Mouse (Mus musculus): Measurements from ENCODE around the gene Prcp. TPM values are rescaled to one million over a fixed set of nuclear protein-coding genes. Genes with fewer than 3 reads are reported as not detected.
A peak's percentile ranks its signal among the peaks of the same experiment; 100 is the strongest.
"Not testable (repeated sequence)": the region's sequence is repeated elsewhere in the genome, so short reads cannot be mapped to it uniquely, and the experiment has no call there.

Prcp gene
- polyA plus RNA-seq, 2 experiments, result 26.3 to 26.6 TPM

- no peak for DNase-seq (ENCODE audit: low spot score)
- Histone ChIP-seq H3K9ac (ENCODE audit: low read depth, low read length, severe bottlenecking) (no peak overlapping the region), H3K4me3 (replicated peaks; ENCODE audit: low read length) (no peak overlapping the region), H3K27me3 (ENCODE audit: control insufficient read depth, insufficient read depth, low read length) (no peaks in the 10 kb centered on the region), H3K9me3 (ENCODE audit: control insufficient read depth, low read length) (no peaks in the 10 kb centered on the region), H3K4me2 (replicated peaks; ENCODE audit: low read depth, low read length, severe bottlenecking) (no peak overlapping the region), H3K36me3 (ENCODE audit: control insufficient read depth, insufficient read depth, low read length) (no peaks in the 10 kb centered on the region), H3K27ac (replicated peaks; ENCODE audit: low read depth, low read length) (no peak overlapping the region), H3K4me1 (ENCODE audit: control insufficient read depth, insufficient read depth, low read length) (no peaks in the 10 kb centered on the region)
- no peak for TF ChIP-seq POLR2A (IDR thresholded peaks at IDR 0.05; ENCODE audit: borderline replicate concordance, extremely low read depth, insufficient read depth, insufficient read length)
- no peak for ATAC-seq (ENCODE audit: low FRiP score, low read depth)
- 47% methylated on average over 1 of the region's 1 CpGs for WGBS
Measured at GRCm38 (mm10) chr7:92961876-92962275, 87.6 kb downstream of the Prcp start.

GRCm38 (mm10) chr7:92964754-92965501, 90.7 kb downstream of the Prcp start:
- WGBS, result 75% methylated on average over 3 of the region's 3 CpGs
- peak; percentile 60; the same call in 1 of the 2 replicates for ATAC-seq (ENCODE audit: low FRiP score, low read depth)
- peak; percentile 84 for DNase-seq (ENCODE audit: low spot score)
- TF ChIP-seq POLR2A (IDR thresholded peaks at IDR 0.05; ENCODE audit: borderline replicate concordance, extremely low read depth, insufficient read depth, insufficient read length), result no peak
- Histone ChIP-seq H3K27ac (replicated peaks; ENCODE audit: low read depth, low read length) (no peak overlapping the region), H3K9ac (ENCODE audit: low read depth, low read length, severe bottlenecking) (no peak overlapping the region), H3K9me3 (ENCODE audit: control insufficient read depth, low read length) (no peaks in the 10 kb centered on the region), H3K4me3 (replicated peaks; ENCODE audit: low read length) (no peak overlapping the region), H3K4me2 (replicated peaks; ENCODE audit: low read depth, low read length, severe bottlenecking) (no peak overlapping the region), H3K36me3 (ENCODE audit: control insufficient read depth, insufficient read depth, low read length) (no peaks in the 10 kb centered on the region), H3K27me3 (ENCODE audit: control insufficient read depth, insufficient read depth, low read length) (no peaks in the 10 kb centered on the region), H3K4me1 (ENCODE audit: control insufficient read depth, insufficient read depth, low read length) (no peaks in the 10 kb centered on the region)

DNA sequence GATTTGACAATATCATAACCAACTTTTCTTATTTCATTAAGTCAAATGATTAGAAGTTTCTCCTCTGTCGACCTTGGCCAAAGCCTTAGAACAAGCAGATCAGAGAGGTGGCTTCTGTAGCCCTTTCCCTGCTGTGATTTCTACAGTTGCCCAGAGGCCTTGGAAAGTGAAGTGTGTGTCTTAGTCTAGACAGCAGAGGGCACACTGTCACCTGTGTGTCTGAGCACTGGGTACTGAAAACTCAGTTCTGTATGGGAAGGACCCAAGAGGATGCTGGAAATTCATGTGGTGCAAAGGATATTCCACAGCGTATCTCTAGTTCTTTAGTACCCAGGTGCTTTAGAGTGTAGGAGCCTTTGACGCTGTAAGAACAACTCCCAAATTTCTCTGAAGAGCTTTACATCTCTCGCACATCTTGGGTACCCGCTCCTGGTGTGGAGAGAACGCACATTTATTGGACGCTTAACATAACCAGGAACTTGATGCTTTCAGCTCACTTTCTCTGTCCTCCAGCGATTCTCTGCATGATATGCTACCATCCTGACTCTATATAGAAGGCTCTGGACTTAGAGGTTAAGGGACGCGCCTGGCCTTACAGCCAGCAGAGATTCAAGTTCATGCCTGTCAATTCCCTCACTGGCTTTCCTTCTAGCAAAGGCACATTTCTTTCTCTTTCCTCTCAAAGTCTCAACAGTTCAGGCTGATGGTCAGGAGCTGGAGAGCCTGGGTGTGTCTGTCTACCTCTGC, 93.3 kb downstream of the Prcp start:
- ATAC-seq (ENCODE audit: low FRiP score, low read depth) (no peak), DNase-seq (ENCODE audit: low spot score) (peak; percentile 12)
- H3K9ac ChIP-seq (ENCODE audit: low read depth, low read length, severe bottlenecking), result no peak overlapping the region

DNA sequence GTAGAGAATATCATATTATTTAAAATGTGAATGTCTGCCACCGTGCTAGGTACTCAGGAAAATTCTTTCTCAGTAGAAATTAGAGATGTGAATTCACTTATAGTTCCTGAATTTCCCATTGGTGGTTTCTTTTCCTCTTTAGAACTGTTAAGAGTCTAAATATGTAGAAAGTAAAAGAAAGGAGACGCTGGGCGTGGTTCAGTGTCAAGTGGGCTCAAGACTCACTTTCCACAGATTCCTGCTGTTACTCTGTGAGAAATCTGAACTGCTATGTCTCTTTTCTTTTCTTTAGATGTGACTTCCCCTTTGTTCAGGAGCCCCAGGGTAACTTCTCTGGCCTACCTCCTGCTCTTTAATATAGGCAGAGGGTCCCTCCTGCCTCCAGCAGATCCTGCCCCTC, 103.2 kb downstream of the Prcp start:
- 90% methylated on average over 3 of the region's 3 CpGs for WGBS
- Histone ChIP-seq H3K9me3 (ENCODE audit: control insufficient read depth, low read length) (no peaks in the 10 kb centered on the region), H3K36me3 (ENCODE audit: control insufficient read depth, insufficient read depth, low read length) (no peaks in the 10 kb centered on the region), H3K4me1 (ENCODE audit: control insufficient read depth, insufficient read depth, low read length) (no peaks in the 10 kb centered on the region), H3K9ac (ENCODE audit: low read depth, low read length, severe bottlenecking) (no peak overlapping the region), H3K27ac (replicated peaks; ENCODE audit: low read depth, low read length) (no peak overlapping the region), H3K4me2 (replicated peaks; ENCODE audit: low read depth, low read length, severe bottlenecking) (no peak overlapping the region), H3K4me3 (replicated peaks; ENCODE audit: low read length) (no peak overlapping the region), H3K27me3 (ENCODE audit: control insufficient read depth, insufficient read depth, low read length) (no peaks in the 10 kb centered on the region)
- DNase-seq (ENCODE audit: low spot score) (no peak), ATAC-seq (ENCODE audit: low FRiP score, low read depth) (no peak)
- TF ChIP-seq POLR2A (IDR thresholded peaks at IDR 0.05; ENCODE audit: borderline replicate concordance, extremely low read depth, insufficient read depth, insufficient read length), result no peak

More for the DNA sequence above, 93.3 kb downstream of the Prcp start:
- Histone ChIP-seq H3K36me3 (ENCODE audit: control insufficient read depth, insufficient read depth, low read length) (no peaks in the 10 kb centered on the region), H3K4me3 (replicated peaks; ENCODE audit: low read length) (no peak overlapping the region), H3K4me1 (ENCODE audit: control insufficient read depth, insufficient read depth, low read length) (no peaks in the 10 kb centered on the region), H3K4me2 (replicated peaks; ENCODE audit: low read depth, low read length, severe bottlenecking) (no peak overlapping the region), H3K27ac (replicated peaks; ENCODE audit: low read depth, low read length) (no peak overlapping the region), H3K27me3 (ENCODE audit: control insufficient read depth, insufficient read depth, low read length) (no peaks in the 10 kb centered on the region), H3K9me3 (ENCODE audit: control insufficient read depth, low read length) (no peaks in the 10 kb centered on the region)
- no peak for TF ChIP-seq POLR2A (IDR thresholded peaks at IDR 0.05; ENCODE audit: borderline replicate concordance, extremely low read depth, insufficient read depth, insufficient read length)
- 69% methylated on average over 10 of the region's 10 CpGs for WGBS

DNA sequence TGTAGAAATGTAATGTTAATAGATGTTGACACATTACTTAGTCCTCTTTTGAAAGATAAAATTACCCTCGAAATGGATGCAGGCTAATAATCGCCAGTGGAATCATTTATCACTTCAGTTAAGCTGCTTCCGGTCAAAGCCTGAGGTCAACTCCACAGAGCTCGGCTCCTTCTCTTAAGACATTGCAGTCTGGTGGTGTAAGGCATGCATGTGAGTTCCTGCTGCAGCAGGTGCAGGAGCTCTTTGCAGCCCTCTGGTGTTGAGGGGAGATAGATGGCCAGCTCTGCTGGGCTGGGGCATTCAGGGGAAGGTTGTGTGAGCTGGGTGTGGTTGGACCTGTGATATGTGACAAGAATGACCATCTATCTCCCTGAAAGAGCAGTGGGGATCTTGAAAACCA, 104.0 kb downstream of the Prcp start:
- no peak overlapping the region for H3K9ac ChIP-seq (ENCODE audit: low read depth, low read length, severe bottlenecking)
- TF ChIP-seq POLR2A (IDR thresholded peaks at IDR 0.05; ENCODE audit: borderline replicate concordance, extremely low read depth, insufficient read depth, insufficient read length), result no peak
- H3K4me1 ChIP-seq (ENCODE audit: control insufficient read depth, insufficient read depth, low read length), result no peaks in the 10 kb centered on the region
- WGBS, result 73% methylated on average over 4 of the region's 4 CpGs
- H3K4me2 ChIP-seq (replicated peaks; ENCODE audit: low read depth, low read length, severe bottlenecking), result no peak overlapping the region
- ATAC-seq (ENCODE audit: low FRiP score, low read depth), result no peak
- H3K4me3 ChIP-seq (replicated peaks; ENCODE audit: low read length), result no peak overlapping the region
- no peak for DNase-seq (ENCODE audit: low spot score)
- no peaks in the 10 kb centered on the region for H3K36me3 ChIP-seq (ENCODE audit: control insufficient read depth, insufficient read depth, low read length)
- no peaks in the 10 kb centered on the region for H3K27me3 ChIP-seq (ENCODE audit: control insufficient read depth, insufficient read depth, low read length)
- H3K9me3 ChIP-seq (ENCODE audit: control insufficient read depth, low read length), result no peaks in the 10 kb centered on the region
- no peak overlapping the region for H3K27ac ChIP-seq (replicated peaks; ENCODE audit: low read depth, low read length)

- not testable (repeated sequence) for H3K27me3 ChIP-seq (ENCODE audit: control insufficient read depth, insufficient read depth, low read length); H3K4me2 ChIP-seq (replicated peaks; ENCODE audit: low read depth, low read length, severe bottlenecking); DNase-seq (ENCODE audit: low spot score); H3K36me3 ChIP-seq (ENCODE audit: control insufficient read depth, insufficient read depth, low read length); ATAC-seq (ENCODE audit: low FRiP score, low read depth); H3K9me3 ChIP-seq (ENCODE audit: control insufficient read depth, low read length); H3K9ac ChIP-seq (ENCODE audit: low read depth, low read length, severe bottlenecking); H3K27ac ChIP-seq (replicated peaks; ENCODE audit: low read depth, low read length); H3K4me1 ChIP-seq (ENCODE audit: control insufficient read depth, insufficient read depth, low read length); H3K4me3 ChIP-seq (replicated peaks; ENCODE audit: low read length)
- WGBS, result 22% methylated on average over 7 of the region's 7 CpGs
Measured at GRCm38 (mm10) chr7:92978720-92979119, 104.5 kb downstream of the Prcp start.
